Mouse (Mus musculus): Measurements from ENCODE around the gene Enpp1. TPM values are rescaled to one million over a fixed set of nuclear protein-coding genes. Genes with fewer than 3 reads are reported as not detected.
"Not testable (repeated sequence)": the region's sequence is repeated elsewhere in the genome, so short reads cannot be mapped to it uniquely, and the experiment has no call there.

Enpp1 gene
- polyA plus RNA-seq, 1 experiment from 2014 or later: 2.3 TPM

DNA sequence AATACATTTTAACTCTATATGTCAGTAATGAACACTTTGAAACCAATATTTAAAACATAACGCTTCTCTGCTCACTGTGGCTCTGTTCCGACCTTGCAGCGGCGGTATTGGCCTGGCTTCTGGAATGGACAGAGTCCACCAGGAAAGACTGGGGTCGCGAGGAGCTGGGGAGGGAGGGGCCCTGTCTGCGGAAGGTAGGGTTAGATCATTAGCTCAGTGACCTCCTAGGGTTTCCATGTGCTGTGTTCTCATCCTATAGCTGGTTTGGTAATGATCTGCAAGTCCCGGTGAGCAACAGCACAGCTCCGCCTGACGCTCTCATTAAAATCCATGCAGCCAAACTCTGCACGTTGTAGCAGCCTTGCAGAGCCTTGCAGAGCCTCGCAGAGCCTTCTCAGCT is 84.7 kb downstream of the Enpp1 start:
- ATAC-seq (ENCODE audit: insufficient read depth): no peak
- 64% methylated on average over 12 of the region's 12 CpGs for WGBS
- H3K4me3 ChIP-seq (ENCODE audit: low read depth, low read length): no peak overlapping the region
- no peaks in the 10 kb centered on the region for H3K9me3 ChIP-seq (ENCODE audit: low read depth, low read length)
- H3K4me1 ChIP-seq (ENCODE audit: insufficient read depth): no peaks in the 10 kb centered on the region
- H3K36me3 ChIP-seq (ENCODE audit: insufficient read depth): no peaks in the 10 kb centered on the region
- H3K9ac ChIP-seq: no peak overlapping the region
- DNase-seq: no peak
- peak overlapping the region; percentile 64 for H3K27ac ChIP-seq (ENCODE audit: low read depth)
- no peaks in the 10 kb centered on the region for H3K27me3 ChIP-seq (ENCODE audit: insufficient read depth, low read length)
- no peak overlapping the region for H3K4me2 ChIP-seq
- TF ChIP-seq CTCF (IDR thresholded peaks at IDR 0.05; ENCODE audit: low read depth): no peak

DNA sequence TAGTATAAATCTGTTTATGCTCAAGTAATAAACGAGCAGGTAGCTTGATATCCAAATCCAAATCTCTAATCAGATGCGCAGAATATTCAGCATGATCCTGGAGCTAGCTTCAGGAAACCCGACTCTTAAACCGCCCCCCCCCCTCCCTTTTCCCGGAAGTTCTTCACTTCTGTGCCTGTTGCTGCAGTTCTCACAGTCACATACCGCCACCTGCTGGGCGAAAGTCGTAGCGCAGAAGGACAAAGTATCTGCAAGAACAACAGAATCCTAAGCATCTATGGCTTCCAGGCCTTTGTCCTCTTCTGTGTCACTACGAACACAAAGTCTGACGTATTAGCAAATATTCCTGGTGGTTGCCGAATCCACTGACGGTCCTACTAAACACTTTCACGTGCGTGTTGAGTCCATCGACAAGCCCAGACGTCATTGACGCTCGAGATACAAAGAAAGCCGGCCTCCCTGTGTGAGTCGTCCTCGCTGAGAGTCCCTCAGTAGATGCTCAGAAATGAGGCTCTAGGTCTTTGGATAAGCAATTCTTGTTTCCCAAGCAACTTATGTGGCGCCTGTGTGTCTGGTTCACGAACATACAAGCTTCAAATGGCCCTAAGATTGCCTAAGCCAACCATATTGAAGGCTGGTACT is 86.8 kb downstream of the Enpp1 start:
- no peak overlapping the region for H3K9ac ChIP-seq
- DNase-seq: peak; percentile 96

GRCm38 (mm10) chr10:24622586-24622985 is 89.4 kb downstream of the Enpp1 start:
- no peak overlapping the region for H3K4me3 ChIP-seq (ENCODE audit: low read depth, low read length)
- H3K9me3 ChIP-seq (ENCODE audit: low read depth, low read length): no peaks in the 10 kb centered on the region; the same call in 1 of the 2 replicates
- 30% methylated on average over 7 of the region's 7 CpGs for WGBS
- ATAC-seq (ENCODE audit: insufficient read depth): no peak
- no peak overlapping the region for H3K9ac ChIP-seq
- no peak overlapping the region for H3K4me2 ChIP-seq
- peak; percentile 98 for TF ChIP-seq CTCF (IDR thresholded peaks at IDR 0.05; ENCODE audit: low read depth)
- peak; percentile 91 for DNase-seq
- H3K4me1 ChIP-seq (ENCODE audit: insufficient read depth): no peaks in the 10 kb centered on the region
- no peaks in the 10 kb centered on the region for H3K27me3 ChIP-seq (ENCODE audit: insufficient read depth, low read length)
- no peaks in the 10 kb centered on the region for H3K36me3 ChIP-seq (ENCODE audit: insufficient read depth)
- no peak overlapping the region for H3K27ac ChIP-seq (ENCODE audit: low read depth)

More for the DNA sequence above, 86.8 kb downstream of the Enpp1 start:
- no peak for ATAC-seq (ENCODE audit: insufficient read depth)
- TF ChIP-seq CTCF (IDR thresholded peaks at IDR 0.05; ENCODE audit: low read depth): peak; percentile 95
- no peaks in the 10 kb centered on the region for H3K27me3 ChIP-seq (ENCODE audit: insufficient read depth, low read length)
- peak overlapping the region; percentile 27; the same call in 1 of the 2 replicates for H3K4me2 ChIP-seq
- 35% methylated on average over 23 of the region's 24 CpGs for WGBS
- H3K9me3 ChIP-seq (ENCODE audit: low read depth, low read length): no peaks in the 10 kb centered on the region
- H3K36me3 ChIP-seq (ENCODE audit: insufficient read depth): no peaks in the 10 kb centered on the region
- no peak overlapping the region for H3K27ac ChIP-seq (ENCODE audit: low read depth)
- no peak overlapping the region for H3K4me3 ChIP-seq (ENCODE audit: low read depth, low read length)
- no peaks in the 10 kb centered on the region for H3K4me1 ChIP-seq (ENCODE audit: insufficient read depth)

- H3K4me2 ChIP-seq: no peak overlapping the region
- no peaks in the 10 kb centered on the region; the same call in 1 of the 2 replicates for H3K9me3 ChIP-seq (ENCODE audit: low read depth, low read length)
- DNase-seq (peak; percentile 85), ATAC-seq (ENCODE audit: insufficient read depth) (no peak)
- no peak overlapping the region for H3K9ac ChIP-seq
- H3K27me3 ChIP-seq (ENCODE audit: insufficient read depth, low read length): no peaks in the 10 kb centered on the region
- H3K4me1 ChIP-seq (ENCODE audit: insufficient read depth): no peaks in the 10 kb centered on the region
- WGBS: 28% methylated on average over 9 of the region's 9 CpGs
- no peak overlapping the region for H3K4me3 ChIP-seq (ENCODE audit: low read depth, low read length)
- H3K36me3 ChIP-seq (ENCODE audit: insufficient read depth): no peaks in the 10 kb centered on the region
- H3K27ac ChIP-seq (ENCODE audit: low read depth): no peak overlapping the region
- peak; percentile 88 for TF ChIP-seq CTCF (IDR thresholded peaks at IDR 0.05; ENCODE audit: low read depth)
Observed at GRCm38 (mm10) chr10:24621572-24621971, 90.4 kb downstream of the Enpp1 start.

GRCm38 (mm10) chr10:24616572-24616971 is 95.4 kb downstream of the Enpp1 start:
- H3K4me2 ChIP-seq; H3K36me3 ChIP-seq (ENCODE audit: insufficient read depth); H3K27me3 ChIP-seq (ENCODE audit: insufficient read depth, low read length); DNase-seq; H3K9me3 ChIP-seq (ENCODE audit: low read depth, low read length); H3K4me3 ChIP-seq (ENCODE audit: low read depth, low read length); ATAC-seq (ENCODE audit: insufficient read depth); H3K27ac ChIP-seq (ENCODE audit: low read depth); H3K9ac ChIP-seq; H3K4me1 ChIP-seq (ENCODE audit: insufficient read depth): not testable (repeated sequence)
- WGBS: 88% methylated on average over 1 of the region's 1 CpGs

DNA sequence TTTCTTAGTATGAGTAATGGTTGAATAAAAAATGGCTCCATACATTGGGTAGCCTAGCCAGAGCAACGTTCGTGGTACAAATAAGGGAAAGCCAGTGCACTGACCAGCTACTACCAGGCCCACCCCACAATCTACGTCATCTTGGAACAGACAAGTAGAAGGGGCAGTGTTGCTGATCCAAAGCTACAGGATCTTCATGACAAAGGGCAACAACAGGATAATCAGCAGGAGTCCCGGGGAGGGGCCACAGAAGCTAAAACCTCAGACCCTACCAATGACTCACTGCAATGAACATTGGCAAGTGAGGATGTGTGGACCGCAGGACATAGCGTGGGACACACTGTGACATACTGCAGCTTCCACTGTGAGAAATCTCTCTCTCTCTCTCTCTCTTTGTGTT is 96.2 kb downstream of the Enpp1 start:
- TF ChIP-seq CTCF (IDR thresholded peaks at IDR 0.05; ENCODE audit: low read depth): no peak
- no peak for ATAC-seq (ENCODE audit: insufficient read depth)
- WGBS: 85% methylated on average over 6 of the region's 6 CpGs
- Histone ChIP-seq H3K27me3 (ENCODE audit: insufficient read depth, low read length) (no peaks in the 10 kb centered on the region), H3K9me3 (ENCODE audit: low read depth, low read length) (no peaks in the 10 kb centered on the region; the same call in 1 of the 2 replicates), H3K36me3 (ENCODE audit: insufficient read depth) (no peaks in the 10 kb centered on the region), H3K4me1 (ENCODE audit: insufficient read depth) (no peaks in the 10 kb centered on the region), H3K4me2 (no peak overlapping the region), H3K4me3 (ENCODE audit: low read depth, low read length) (no peak overlapping the region), H3K9ac (no peak overlapping the region), H3K27ac (ENCODE audit: low read depth) (no peak overlapping the region)
- no peak for DNase-seq

DNA sequence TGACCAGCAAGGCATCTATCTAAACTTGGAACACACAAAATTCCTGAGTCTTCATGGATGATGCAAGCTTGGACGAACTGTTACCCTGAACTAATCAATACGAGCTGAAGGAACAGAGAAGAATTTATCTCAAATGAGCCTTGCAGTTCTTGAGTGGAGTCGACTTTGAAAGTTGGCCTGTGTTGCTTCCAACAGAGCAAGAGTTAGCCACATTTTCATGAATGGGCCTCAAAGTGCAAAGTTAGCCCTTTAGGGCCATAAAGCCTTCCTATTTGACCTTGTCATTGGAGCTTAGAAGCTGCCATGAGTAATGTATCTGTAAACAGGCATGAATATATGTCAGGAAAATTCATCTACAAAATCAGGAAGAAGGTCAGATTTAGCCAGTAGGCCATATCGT is 97.2 kb downstream of the Enpp1 start:
- ATAC-seq (ENCODE audit: insufficient read depth) (no peak), DNase-seq (no peak)
- Histone ChIP-seq H3K9ac (no peak overlapping the region), H3K36me3 (ENCODE audit: insufficient read depth) (no peaks in the 10 kb centered on the region), H3K4me3 (ENCODE audit: low read depth, low read length) (no peak overlapping the region), H3K27me3 (ENCODE audit: insufficient read depth, low read length) (no peaks in the 10 kb centered on the region), H3K4me2 (no peak overlapping the region), H3K4me1 (ENCODE audit: insufficient read depth) (no peaks in the 10 kb centered on the region), H3K9me3 (ENCODE audit: low read depth, low read length) (no peaks in the 10 kb centered on the region; the same call in 1 of the 2 replicates), H3K27ac (ENCODE audit: low read depth) (no peak overlapping the region)
- no peak for TF ChIP-seq CTCF (IDR thresholded peaks at IDR 0.05; ENCODE audit: low read depth)
- WGBS: 86% methylated on average over 4 of the region's 4 CpGs

All from lung, embryonic 14.5 days (tissue).